Mouse (Mus musculus): ENCODE data around the gene Llgl2. TPM values are rescaled to one million over a fixed set of nuclear protein-coding genes. Genes with fewer than 3 reads are reported as not detected.
"Not testable (repeated sequence)": the region's sequence is repeated elsewhere in the genome, so short reads cannot be mapped to it uniquely, and the experiment has no call there.

The Llgl2 gene
- total RNA-seq, 2 experiments from 2014 or later = 0.63 to 1.6 TPM

DNA sequence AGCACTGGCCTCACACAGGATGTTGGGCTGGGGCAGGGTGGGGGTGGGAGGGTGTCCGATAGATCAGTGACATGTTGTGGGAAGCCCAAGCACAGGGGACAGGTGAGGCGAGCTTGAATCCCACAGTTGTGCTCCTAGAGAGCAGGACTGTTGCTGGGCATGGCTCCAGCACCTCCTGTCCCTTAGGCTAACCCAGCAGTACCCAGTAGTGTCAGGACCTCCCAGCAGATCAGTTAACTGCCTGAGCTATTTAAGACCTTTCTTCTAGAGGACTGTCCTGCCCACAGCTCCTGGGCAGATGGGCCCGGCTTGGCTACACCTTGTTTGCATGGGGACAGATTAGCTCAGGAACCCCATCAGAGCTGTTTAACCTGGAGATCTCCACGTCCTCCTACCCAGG, 5.2 kb downstream of the Llgl2 start:
- DNase-seq (ENCODE audit: extremely low spot score in 1 of 2, low spot score in 2 of 2) = no peak
- intact Hi-C loops (cut with DNase I) = no loop called here

GRCm38 (mm10) chr11:115830550-115831325, 6.9 kb downstream of the Llgl2 start:
- no peak for DNase-seq (ENCODE audit: extremely low spot score in 1 of 2, low spot score in 2 of 2)
- intact Hi-C loops (cut with DNase I) = no loop called here

GRCm38 (mm10) chr11:115831518-115831917, 7.7 kb downstream of the Llgl2 start:
- no peak for DNase-seq (ENCODE audit: extremely low spot score in 1 of 2, low spot score in 2 of 2)
- intact Hi-C loops (cut with DNase I) = no loop called here

DNA sequence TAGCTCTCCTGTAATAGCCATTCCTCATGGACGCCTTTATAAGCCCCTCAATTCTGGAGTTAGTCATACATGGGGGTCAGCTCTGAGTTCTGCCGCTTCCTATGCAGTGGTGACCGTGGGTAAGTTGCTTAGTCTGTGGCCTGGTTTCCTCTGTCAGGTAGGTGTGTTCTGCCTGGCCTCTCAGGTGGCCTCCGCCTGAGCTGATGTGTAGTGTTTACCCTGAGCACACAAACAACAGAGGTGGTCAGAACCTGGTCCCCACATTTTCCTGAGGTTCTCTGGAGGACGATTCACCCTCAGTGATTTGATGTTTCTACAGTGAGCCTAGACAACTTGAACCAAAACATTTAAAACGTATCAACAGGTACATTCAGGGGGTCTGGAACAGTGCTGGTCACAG, 8.2 kb downstream of the Llgl2 start:
- no peak for DNase-seq (ENCODE audit: extremely low spot score in 1 of 2, low spot score in 2 of 2)
- intact Hi-C loops (cut with DNase I) = no loop called here

DNA sequence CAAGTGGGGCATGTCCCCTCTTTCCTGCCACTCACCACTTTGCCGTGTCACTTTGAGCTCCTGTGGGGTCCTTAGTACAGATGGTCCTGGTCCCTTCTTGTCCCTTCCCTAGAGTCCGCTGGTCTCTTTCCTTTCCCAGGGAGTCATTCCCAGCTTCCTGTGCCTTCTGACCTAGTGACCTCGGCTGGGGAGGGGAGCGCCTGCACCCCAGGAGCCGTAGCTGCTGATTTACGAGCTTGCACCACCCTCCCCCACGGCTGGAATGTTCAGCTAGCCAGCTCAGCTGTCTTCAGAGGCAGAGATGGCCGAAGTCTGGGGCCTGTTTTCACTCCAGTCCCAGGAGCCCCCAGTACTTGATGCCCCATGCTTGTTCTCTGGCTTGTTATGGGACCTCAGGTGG, 8.7 kb downstream of the Llgl2 start:
- intact Hi-C loops (cut with DNase I) = no loop called here
- DNase-seq (ENCODE audit: extremely low spot score in 1 of 2, low spot score in 2 of 2) = peak in 1 of 2 experiments; percentile 87

DNA sequence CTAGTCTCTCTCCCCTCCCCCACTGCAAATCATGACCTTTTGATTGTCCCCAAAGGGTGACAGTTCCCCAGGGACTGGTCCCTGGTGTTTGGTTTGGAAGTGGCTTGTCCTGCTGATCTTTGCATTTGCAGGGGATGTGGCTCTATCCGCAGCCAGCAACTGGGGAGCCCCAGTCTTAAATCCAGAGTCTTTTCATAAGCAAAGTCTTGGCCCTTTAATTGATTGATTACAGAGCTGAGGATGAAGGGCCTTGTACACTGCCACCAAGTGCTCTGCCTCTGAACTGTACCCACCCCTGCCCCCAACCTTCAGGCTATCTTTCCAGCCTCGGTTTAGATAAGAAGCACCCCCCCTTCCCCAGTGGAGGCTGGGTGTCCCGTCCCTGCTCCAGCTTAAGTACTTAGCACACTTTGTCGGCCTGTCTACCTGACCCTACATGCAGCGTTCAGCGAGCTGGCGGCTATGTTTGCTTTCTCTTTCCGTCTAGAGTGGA, 9.2 kb downstream of the Llgl2 start:
- intact Hi-C loops (cut with DNase I) = no loop called here
- no peak for DNase-seq (ENCODE audit: extremely low spot score in 1 of 2, low spot score in 2 of 2)

GRCm38 (mm10) chr11:115834033-115834432, 10.2 kb downstream of the Llgl2 start:
- intact Hi-C loops (cut with DNase I) = no loop called here
- DNase-seq (ENCODE audit: extremely low spot score in 1 of 2, low spot score in 2 of 2) = no peak

DNA sequence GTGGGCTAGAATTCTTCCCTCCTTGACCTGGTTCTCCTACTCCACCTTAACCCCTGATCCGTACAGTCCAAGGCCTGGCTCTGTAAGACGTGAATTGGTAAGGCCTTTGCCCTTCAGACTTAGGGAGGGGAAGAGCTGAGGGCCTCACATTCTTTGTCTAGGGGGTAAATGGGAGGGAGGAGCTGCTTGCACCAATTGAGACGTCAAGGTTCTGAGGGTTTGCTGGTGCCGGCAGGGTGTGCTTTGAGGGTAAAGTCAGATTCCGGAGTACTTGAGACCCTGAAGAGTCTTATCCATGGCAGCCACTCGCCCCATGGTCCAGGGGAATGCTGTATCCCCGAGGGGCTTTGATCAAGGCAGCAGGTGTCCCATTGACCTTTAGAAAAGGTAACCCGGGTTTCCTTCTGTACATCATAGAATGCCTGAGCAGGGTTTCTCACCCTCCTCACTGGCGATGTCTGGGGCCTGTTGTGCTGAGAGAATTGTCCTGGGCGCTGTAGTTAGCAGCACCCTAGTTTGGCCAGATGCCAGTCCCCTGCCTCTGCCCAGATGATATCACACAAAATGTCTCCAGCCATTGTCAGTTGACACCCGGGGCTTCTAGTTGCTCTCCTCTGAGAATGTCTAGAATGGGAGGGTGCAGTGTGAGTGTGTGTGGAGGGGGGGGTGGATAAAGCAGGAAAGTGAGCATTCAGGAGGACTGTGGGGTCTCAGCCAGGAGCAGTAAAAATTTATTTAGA, 13.0 kb downstream of the Llgl2 start:
- DNase-seq (ENCODE audit: extremely low spot score in 1 of 2, low spot score in 2 of 2) = no peak
- intact Hi-C loops (cut with DNase I) = no loop called here

- DNase-seq (ENCODE audit: extremely low spot score in 1 of 2, low spot score in 2 of 2) = no peak
- intact Hi-C loops (cut with DNase I) = no loop called here
Measured at GRCm38 (mm10) chr11:115837606-115838345, 13.9 kb downstream of the Llgl2 start.

DNA sequence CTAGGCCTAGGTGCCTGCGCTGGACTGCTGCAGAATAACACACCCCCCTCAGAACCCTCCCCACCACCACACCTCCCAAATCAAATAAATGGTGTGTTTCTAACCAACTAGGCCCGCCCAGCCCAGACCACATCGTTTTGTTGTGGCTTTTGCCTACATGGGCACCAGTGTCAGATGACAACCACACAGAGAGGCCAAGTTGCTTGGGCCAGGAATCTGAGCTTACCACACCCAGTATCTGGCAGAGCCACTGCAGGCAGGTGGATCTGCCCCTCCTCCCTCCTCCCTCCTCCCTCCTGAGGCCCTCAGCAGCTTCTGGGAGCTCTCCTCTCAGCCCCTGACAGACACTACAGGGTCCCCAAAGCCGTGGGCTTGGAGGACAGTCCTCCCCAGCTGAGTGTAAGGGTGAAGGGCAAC, 15.1 kb downstream of the Llgl2 start:
- DNase-seq (ENCODE audit: extremely low spot score in 1 of 2, low spot score in 2 of 2) = no peak
- intact Hi-C loops (cut with DNase I) = no loop called here

DNA sequence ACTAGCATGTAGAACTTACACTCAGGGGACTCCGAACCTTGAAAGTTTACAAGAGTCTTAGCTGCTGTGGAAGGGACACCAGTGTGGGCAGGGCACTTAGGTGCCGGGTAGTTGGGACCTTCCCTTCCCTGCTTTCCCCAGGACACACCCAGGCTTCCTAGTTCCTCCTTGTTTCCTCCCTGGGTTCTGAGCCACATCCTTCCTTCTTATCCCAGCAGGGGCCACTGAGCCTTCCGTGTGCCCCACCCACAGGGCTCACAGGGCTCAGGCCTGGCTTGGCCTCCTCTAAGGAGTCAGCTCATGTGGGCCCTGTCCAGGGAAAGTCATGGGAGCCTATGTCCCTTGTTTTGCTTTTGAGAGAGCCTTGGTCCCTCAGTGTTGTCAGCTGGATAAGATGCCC, 15.9 kb downstream of the Llgl2 start:
- no peak for DNase-seq (ENCODE audit: extremely low spot score in 1 of 2, low spot score in 2 of 2)
- intact Hi-C loops (cut with DNase I) = no loop called here

- no peak for DNase-seq (ENCODE audit: extremely low spot score in 1 of 2, low spot score in 2 of 2)
- intact Hi-C loops (cut with DNase I) = no loop called here
Measured at GRCm38 (mm10) chr11:115841044-115841443, 17.2 kb downstream of the Llgl2 start.

DNA sequence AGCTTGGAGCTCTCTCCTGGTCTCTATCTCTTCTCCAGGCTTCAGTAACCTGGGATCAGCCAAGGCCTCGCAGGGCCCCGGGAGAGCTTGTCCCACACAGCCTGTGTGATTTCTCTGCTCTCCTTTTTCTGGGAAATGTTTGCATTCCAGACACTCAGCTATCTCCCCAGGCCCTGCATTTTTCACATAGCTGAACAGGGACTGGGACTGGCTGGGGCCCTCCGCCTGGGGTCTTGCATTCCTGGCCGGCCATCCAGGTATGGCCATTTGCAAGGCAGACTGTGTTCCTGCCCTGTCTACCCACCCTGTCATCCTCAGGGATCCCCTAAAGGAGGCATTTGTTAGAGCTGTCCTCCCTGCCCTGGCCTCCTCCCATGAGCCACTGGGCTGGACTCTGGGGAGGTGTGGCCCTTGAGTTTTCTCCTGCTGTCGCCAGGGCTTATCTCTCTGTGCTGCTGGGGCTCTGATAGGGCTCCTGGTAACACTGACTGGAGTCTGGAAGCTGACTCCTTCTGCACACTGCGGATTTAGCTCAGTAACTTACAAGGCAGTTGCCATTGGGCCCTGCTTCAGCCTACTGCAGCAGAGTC, 18.2 kb downstream of the Llgl2 start:
- intact Hi-C loops (cut with DNase I) = no loop called here
- no peak for DNase-seq (ENCODE audit: extremely low spot score in 1 of 2, low spot score in 2 of 2)

- intact Hi-C loops (cut with DNase I) = no loop called here
- DNase-seq (ENCODE audit: extremely low spot score in 1 of 2, low spot score in 2 of 2) = no peak
Measured at GRCm38 (mm10) chr11:115843141-115843890, 19.5 kb downstream of the Llgl2 start.

DNA sequence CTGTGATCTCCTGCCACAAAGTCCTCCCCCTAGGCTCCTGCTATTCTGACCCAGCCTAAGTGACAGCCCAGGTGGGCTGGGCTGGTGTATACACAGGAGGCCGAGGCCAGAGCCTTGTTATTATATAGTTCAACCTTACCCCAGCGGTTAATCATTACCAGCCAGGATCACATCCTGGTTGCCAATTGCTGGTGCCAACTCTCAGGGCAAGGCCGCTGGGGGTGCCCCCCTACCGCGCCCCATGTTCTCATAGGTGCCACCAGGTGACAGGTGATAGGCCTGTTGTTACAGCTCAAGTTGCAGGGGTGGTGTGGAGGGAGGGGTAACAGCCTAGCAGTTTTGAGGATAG, 20.0 kb downstream of the Llgl2 start:
- intact Hi-C loops (cut with DNase I) = no loop called here

DNA sequence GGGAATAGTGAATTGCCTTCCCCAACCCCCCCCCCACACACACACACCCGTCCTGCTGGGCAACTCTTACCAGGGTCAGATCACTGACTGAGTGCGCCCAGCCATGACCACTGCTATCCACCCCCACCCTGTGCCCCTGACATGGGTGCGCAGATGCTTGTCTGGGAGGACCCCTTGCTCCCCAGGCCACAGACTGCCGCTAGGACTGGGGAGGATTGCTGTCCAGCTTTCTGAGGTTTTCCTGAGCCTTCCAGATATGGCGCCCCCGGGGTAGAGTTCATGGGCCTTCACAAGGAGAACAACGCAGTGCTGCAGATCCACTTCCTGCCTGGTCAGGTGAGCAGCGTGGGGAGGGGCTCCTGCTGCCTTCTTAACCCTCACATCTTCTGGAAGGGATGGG, 20.4 kb downstream of the Llgl2 start:
- intact Hi-C loops (cut with DNase I) = no loop called here
- DNase-seq (ENCODE audit: extremely low spot score in 1 of 2, low spot score in 2 of 2) = no peak

More for the DNA sequence above, 20.0 kb downstream of the Llgl2 start:
- DNase-seq (ENCODE audit: extremely low spot score in 1 of 2, low spot score in 2 of 2) = no peak

DNA sequence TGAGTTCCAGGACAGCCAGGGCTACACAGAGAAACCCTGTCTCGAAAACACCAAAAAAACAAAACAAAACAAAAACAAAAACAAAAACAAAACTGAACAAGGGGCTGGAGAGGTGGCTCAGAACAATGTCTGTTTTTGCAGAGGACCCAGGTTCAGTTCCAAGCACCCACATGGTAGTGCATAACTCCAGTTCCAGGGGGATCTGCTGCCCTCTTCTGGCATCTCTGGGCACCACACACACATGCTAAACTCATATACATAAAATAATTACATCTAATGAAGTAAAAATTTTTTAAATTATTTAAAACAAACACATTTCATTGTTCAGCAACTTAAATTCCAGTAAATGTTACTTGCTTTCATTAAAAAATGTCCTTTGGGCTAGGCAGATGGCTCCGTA, 22.0 kb downstream of the Llgl2 start:
- no peak for DNase-seq (ENCODE audit: extremely low spot score in 1 of 2, low spot score in 2 of 2)
- intact Hi-C loops (cut with DNase I) = no loop called here

- intact Hi-C loops (cut with DNase I) = no loop called here
- no peak for DNase-seq (ENCODE audit: extremely low spot score in 1 of 2, low spot score in 2 of 2)
Measured at GRCm38 (mm10) chr11:115854674-115855073, 30.8 kb downstream of the Llgl2 start.

DNA sequence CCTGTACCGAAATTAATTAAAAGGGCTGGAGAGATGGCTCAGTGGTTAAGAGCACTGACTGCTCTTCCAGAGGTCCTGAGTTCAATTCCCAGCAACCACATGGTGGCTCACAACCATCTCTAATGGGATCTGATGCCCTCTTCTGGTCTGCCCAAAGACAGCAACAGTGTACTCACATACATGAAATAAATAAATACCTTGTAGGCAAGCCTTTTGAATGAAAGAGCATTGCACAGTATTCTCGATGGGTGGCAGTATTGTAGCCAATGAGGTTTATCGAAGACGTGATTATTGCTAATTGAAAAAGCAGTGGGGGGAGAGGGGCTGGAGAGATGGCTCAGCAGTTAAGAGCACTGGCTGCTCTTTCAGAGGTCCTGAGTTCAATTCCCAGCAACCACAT, 33.3 kb downstream of the Llgl2 start:
- intact Hi-C loops (cut with DNase I); DNase-seq (ENCODE audit: extremely low spot score in 1 of 2, low spot score in 2 of 2): not testable (repeated sequence)

All from left cerebral cortex, postnatal 10 days (tissue).